Mouse (Mus musculus): ENCODE measurements at regions not wholly inside any gene's neighbourhood (a gene's known extent, or its start where the extent isn't known, plus 50 kb on each side); places are given as distances from the start of the nearest gene placed in this dataset.

DNA sequence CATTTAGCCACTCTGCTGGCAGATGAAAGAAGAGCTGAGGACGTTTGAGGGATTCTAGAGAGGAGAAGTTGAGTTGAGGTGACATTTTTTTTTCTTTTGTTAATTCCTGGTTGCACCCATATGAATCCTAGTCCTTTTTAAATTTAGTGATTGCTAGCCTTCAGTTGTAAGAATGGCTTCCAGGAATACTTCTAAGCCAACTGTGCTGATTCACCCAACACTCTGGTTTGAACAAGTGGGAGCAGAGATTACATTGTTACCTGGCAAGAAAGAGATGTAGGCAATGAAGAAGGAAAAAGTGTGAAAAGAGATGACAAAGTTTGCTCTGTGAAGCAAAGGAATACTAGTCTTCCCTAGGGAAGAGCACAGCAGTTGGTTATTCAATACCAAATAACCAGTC lies 261.1 kb upstream of the Kcnq5 start:
- DNase-seq: no peak
- intact Hi-C loops (cut with DNase I): no loop called here

DNA sequence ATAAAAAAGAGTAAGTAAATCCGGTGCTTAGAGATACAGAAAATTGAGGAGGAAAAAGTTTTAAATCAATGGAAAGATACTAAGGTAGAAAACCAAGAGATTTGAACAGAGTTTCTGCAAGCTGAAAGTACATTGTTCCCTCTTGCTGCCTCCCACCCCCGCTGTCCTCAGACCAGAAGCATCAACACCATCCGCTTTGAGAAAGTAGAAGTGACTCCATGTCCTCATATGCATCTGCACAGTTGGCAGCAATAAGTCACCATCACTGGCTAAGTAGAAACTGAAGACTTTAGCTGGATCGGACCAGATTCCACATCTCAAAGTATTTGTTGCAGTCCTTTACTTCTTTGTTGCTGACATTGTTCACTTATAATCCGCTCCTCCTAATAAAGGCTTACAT lies 250.1 kb upstream of the Kcnq5 start:
- intact Hi-C loops (cut with DNase I): no loop called here
- DNase-seq: no peak

DNA sequence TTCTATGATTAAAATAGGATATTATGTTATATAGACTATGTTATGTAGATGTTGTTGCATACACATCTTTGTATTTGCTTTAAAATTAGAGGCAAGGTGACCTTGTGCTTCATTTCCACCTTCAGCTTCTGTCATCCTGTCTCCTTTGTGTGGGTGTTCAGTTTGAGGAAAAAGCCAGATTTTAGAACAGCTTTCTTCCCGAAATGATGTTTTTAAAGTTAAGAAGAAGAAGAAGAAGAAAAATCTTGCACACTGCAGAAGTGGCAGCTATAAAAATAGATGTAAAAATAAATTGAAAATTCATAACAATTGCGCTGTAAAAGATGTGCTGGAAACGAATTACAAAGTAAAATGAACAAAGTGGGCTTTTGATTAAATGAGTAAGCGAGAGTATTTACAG lies 249.5 kb upstream of the Kcnq5 start:
- no peak for DNase-seq
- intact Hi-C loops (cut with DNase I): no loop called here

DNA sequence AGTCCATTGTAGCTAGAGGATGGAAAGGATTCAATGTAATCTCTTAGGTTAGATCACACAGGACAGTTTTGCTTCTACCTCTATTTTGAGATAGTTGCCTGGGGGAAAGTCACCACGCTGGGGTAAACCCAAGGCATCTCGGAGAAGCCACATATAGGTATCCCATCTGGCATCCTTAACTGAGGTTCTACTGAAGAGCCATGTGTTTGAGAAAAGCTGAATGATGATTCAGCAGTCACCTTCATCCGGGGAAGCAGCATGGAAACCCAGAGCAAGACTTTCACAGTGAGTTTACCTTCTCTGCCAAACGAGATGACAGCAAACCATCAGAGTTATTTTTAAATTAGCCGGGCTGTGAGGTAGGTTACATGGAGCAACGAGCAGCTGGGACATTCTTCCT lies 248.9 kb upstream of the Kcnq5 start:
- intact Hi-C loops (cut with DNase I): no loop called here
- DNase-seq: no peak

DNA sequence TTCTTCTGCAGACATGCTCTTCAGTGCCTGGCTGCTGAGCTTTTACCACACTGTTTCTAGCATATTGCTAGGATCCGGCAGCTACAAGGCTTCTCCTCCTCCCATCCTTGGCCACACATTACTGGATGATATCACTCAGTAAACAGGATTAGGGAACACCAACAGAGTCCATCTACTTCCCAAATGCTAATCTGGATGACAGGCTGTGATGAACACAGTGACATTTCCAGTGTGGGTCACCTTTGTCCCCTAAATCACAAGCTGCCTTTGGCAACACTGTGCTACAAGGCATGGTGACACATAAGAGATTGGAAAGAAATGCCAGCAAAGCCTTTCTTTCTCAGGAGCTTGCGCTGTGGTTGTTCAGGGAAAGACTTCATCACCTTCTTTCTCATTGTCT lies 246.5 kb upstream of the Kcnq5 start:
- DNase-seq: no peak
- intact Hi-C loops (cut with DNase I): no loop called here

DNA sequence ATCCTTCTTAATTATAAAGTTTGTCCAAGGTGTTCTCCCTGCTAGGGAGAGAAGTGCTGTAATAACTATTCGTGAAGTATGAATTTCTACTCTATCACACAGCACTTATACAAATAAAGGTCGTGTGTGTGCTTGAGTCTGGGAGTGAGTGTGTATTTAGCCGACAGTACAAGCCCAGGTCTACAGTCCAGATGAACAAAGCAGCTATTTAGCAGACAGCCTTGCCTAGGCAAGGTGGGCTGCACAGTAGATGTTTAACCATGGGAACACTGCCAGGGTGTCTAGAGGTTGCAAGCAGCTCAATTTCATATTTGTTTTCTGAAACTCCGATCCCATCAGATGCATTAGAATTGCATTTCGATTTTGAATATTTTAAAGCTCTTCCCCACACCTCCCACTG lies 245.2 kb upstream of the Kcnq5 start:
- intact Hi-C loops (cut with DNase I): no loop called here

DNA sequence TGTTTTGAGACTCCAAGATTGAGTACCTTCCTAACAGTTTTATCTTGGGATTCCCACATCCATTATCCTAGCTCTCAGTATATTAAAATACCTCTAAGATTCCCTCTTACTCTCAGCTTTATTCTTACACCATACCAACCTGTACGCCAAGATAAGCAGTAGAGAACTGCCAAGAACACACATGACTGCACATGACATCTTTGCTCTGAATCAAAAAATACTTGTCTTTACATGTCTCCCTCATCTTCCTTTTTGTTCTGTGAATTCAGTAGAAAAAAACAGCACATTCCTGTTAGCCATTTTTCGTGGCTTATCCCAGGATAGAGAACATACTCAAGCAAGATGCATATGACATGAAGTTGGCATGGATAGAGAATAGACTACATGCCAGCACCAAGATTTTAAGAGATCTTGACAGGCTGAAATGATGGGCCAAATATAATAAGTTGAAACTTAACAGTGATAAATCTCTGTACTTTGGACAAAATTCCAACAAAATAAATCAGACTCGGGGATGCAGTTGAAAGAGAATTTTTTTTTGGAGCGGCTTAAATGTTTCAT lies 206.0 kb upstream of the Kcnq5 start:
- intact Hi-C loops (cut with DNase I): no loop called here
- no peak for DNase-seq

More for the DNA sequence above, 245.2 kb upstream of the Kcnq5 start:
- DNase-seq: no peak

DNA sequence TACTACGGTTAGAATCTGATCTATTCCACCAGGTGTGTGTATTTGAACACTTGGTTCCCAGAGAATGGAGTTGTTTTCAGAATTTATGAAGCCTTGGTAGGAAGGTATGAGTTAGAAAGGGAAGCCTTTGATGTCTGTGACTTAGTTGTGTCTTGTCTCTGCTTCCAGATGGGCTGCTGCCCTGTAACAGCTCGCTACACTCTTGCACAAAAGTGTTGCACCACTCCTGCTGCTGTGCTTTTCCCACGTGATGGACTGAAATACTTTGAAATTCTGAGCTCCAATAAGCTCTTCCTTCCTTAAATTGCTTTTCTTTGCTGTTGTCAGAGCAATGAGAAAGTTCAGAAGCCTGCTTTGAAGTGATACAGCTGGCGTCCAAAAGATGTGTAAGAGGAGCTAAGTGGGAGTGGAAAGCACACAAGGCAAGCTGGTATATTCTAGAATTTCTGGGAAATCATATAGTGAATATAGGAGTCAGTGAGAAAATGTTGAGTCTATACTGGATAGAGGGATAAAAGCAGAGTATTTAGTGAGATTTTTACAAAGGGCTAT lies 174.9 kb upstream of the Kcnq5 start:
- DNase-seq: no peak
- intact Hi-C loops (cut with DNase I): no loop called here

DNA sequence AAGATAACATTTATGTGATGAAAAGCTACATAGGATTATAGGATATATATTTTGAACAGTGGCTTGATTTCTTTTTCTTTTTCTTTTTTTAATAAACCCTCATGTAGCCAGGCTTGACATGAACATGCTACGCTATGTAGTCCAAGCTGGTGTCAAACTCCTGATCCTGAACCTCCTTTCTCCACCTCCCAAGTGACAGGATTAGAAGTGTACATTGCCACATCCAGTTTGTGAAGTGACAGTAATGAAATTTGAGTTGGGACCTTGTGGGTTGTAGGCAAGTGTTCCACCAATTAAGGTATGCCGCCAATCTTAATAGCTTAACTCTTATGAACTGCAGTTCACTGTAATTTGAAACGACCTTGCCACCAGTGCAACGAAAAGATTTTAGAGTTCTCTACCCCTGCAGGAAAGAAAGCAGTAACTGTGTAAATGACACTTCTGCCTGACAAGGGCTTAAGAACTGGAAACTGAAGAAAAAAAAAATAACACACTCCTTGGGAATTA lies 156.6 kb upstream of the Kcnq5 start:
- intact Hi-C loops (cut with DNase I): no loop called here

DNA sequence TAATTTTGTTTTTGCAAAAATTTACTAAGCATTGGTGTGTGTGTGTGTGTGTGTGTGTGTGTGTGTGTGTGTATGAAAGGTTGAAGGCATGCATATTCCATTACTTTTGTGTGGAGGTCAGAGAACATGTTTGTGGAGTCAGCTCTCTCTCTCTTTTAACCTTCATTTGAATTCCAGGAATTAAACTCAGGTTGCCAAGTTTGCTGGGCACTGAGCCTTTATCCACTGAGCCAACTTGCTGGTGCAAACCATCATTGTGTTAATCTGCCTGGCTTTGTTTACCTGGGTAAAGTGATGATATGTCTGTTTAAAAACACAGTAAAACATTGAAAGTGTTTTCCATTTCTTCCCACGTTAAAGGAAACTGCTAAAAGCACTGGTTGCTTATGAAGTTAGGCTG lies 154.7 kb upstream of the Kcnq5 start:
- peak; percentile 5 to 54 for DNase-seq

More for the DNA sequence above, 156.6 kb upstream of the Kcnq5 start:
- DNase-seq: no peak

DNA sequence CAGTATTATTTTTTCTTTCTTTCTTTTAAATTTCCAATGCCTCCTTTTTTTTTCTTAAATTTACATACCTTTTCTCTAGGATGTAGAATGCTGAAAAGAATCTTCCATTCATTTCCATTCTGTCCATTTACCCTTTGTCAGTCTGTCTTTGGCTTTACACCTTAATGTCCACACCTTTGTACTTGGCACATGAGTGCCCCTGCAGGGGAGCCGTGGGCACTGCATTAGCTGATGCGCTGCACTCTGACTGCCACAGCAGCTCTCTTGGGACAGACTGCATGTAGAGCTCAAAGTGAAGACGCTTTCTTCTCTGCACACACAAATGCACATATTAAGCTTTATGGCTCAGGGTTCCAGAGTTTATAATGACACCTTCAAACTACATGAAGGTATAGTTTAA lies 143.8 kb upstream of the Kcnq5 start:
- intact Hi-C loops (cut with DNase I): no loop called here
- DNase-seq: peak; percentile 3 to 4

More for the DNA sequence above, 154.7 kb upstream of the Kcnq5 start:
- intact Hi-C loops (cut with DNase I): no loop called here

DNA sequence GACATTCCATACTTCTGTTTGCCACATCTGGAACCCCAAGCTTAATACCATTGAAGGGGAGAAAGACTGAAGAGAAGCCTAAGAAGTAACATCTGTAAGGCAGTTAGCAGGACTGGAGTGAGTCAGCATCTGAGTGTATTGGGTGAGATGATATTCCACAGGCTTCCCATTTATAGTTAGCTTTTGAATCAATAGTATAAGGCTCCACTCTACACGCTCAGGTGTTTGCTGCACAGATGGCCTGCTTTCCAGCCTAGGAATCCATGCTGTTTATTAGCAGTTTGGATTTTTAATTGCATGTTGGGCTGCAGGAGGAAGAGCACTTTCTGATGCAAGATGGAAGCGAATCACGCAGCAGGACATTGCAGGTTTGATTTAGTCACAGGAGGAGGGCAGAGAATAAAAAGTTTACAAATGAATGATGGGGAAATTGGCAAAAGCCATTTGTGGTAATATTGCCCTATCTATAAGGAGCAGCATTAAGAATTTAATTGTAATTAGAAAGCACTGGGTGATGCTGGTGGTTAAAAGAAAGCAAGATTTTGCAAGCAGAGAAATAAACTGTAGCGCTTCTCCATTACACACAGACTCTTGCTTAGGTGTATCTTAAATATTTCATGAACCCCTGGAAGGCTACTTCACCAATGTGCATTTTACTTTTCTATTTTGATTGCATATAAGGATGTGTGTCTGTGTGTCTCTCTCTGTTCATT lies 109.8 kb upstream of the Kcnq5 start:
- intact Hi-C loops (cut with DNase I): loop anchor here (10.0 kb wide), 1 partner anchor 193 kb away; no protein-coding TSS in a partner anchor
- no peak for DNase-seq

DNA sequence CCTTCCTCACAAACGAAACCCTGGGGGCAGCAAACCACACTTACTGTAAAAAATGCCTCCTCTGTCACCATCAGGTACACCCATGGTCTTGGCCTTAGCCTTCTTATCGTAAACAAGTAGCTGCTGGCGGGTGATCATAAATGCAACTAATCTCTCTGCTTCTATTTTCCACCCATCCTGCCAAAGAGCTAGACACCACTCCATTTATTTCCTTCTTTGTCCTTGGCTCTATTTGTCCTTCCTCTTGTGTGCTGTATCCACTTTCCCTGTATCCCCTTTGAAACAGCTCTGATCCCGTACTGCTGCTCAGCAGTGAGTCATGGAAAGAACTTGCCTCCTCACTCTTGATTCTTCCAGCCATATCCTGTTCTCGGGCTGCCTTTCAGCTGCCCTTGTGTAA lies 108.3 kb upstream of the Kcnq5 start:
- DNase-seq: peak; percentile 4 to 27
- intact Hi-C loops (cut with DNase I): loop anchor here (10.0 kb wide), 1 partner anchor 195 kb away; no protein-coding TSS in a partner anchor

Data from heart, postnatal 14 days (tissue).